Mouse (Mus musculus) ES-E14 (cell line): Measurements from ENCODE around the gene Prnp.

ENCODE experiments used
- HCFC1 ChIP-seq: IDR thresholded peaks from 2 replicates; pipeline ENCODE4 v1.6.1; 2012; ENCODE audit warnings: low read length, inconsistent platforms, borderline replicate concordance; ENCODE audit not compliant: insufficient read depth
- MAFK ChIP-seq: IDR thresholded peaks from 2 replicates; pipeline ENCODE4 v1.6.1; 2014; ENCODE audit warnings: mild to moderate bottlenecking, low read depth, low read length, inconsistent platforms; ENCODE audit not compliant: insufficient read depth
- ZNF384 ChIP-seq: IDR thresholded peaks from 2 replicates; pipeline ENCODE4 v1.6.1; 2012; ENCODE audit warnings: low read depth, low read length, inconsistent platforms

DNA sequence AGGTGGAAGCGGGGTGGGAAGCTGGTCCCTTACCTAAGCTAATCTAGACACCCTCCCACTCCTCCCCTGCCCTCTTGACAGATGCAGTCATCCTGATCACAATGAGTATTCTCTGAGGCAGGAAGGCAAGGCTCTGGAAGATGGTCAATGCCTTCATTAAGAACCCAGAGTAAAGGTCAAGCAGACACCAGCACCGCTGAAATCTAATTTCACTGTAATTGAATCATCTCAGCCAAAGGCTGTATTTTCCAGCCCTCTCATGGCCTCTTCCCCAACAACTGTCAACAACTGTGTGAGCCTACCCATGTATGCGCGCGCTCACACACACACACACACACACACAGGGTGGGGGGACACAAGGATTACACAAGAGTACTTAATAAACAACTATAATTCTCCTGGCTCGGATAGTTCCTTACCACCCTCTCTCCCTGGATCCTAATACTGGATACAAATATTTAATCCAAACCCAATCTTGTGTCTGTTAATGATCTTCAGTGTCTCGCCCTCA lies 1.3 kb upstream of the Prnp start:
- TF ChIP-seq MAFK (no peak), ZNF384 (no peak), HCFC1 (no peak)
